Mouse (Mus musculus): Measurements from ENCODE around the gene Ugdh. TPM values are rescaled to one million over a fixed set of nuclear protein-coding genes. Genes with fewer than 3 reads are reported as not detected.

Ugdh gene
- total and polyA plus RNA-seq, 3 experiments: 9.5 to 31.3 TPM; not detected in 1

DNA sequence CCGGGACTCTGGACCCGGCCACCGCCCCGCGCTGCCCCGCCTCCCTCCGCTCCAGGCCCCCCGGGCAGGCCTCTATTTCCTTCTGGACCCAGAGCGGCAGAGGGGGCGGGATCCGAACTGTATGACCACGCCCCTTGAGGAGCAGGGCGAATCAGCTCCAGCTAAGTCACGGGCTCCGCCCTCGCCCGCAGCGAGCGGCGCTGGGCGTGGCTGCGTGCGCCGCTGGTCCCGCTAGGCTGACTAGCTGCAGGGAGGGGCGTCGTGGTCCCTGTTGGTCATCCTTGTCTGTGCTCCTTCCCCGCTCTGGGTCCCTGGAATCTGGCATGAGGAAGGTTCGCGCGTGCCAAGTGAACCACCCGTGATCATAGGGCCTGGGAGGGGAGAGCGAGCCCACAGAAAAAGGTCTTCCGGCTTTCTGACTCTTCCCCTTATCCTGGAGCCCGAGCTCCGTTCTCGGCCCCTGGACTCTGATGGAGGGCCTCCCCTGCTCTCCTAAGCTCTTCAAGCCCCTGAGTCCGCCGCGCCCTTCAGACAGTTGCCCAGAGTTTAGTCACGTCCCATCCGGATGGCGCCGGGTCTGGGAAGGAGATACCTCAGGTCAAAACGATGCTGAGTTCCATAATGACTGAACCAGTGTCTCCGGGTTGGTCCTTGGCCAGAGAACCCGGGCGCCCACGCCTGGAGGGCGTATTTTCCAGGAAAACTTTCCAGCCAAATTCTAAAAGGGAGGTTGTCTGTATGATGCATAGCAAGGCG, at the start of gene Ugdh (continued):
- TF ChIP-seq SMC3 (IDR thresholded peaks at IDR 0.05; ENCODE audit: low read depth, low read length) (no peak), MXI1 (IDR thresholded peaks at IDR 0.05; ENCODE audit: low read depth, low read length) (peak; percentile 58), EP300 (IDR thresholded peaks at IDR 0.05; ENCODE audit: low read depth in 1 of 2, low read length in 2 of 2) (no peak)

DNA sequence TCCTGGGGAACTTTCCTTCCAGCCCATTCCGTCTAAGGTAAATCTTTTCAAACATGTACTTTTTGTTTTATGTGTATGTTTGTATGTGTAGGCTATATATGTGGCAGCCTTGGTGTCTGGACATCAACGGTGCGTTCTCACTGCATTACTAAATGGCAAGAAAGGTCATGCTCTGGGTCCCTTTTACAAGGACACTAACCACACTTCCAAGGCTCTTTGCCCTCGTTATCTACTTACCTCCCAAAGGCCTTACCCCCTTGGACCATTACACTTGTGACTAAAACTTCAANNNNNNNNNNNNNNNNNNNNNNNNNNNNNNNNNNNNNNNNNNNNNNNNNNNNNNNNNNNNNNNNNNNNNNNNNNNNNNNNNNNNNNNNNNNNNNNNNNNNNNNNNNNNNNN, 47.2 kb upstream of the Ugdh start:
- Histone ChIP-seq H3K27me3 (ENCODE audit: control insufficient read depth in 1 of 2, insufficient read depth in 2 of 2, low read length in 2 of 2) (no peaks in the 10 kb centered on the region), H3K4me1 (ENCODE audit: control insufficient read depth in 1 of 2, insufficient read depth in 2 of 2, low read length in 2 of 2) (peaks cover 6 to 29% of the 10 kb centered on the region in 2 experiments), H3K36me3 (ENCODE audit: control insufficient read depth in 1 of 2, insufficient read depth in 2 of 2, low read length in 2 of 2) (peaks cover 0 to 20% of the 10 kb centered on the region in 2 experiments; a peak in 2 of 4 replicates), H3K79me2 (ENCODE audit: control insufficient read depth, insufficient read depth, low read length, poor library complexity) (no peaks in the 10 kb centered on the region), H3K9me3 (replicated peaks; ENCODE audit: insufficient read depth, low read length) (no peaks in the 10 kb centered on the region), H3K4me3 (ENCODE audit: control insufficient read depth in 1 of 2, insufficient read depth in 1 of 2, low read depth in 2 of 2, low read length in 2 of 2) (no peak overlapping the region), H3K27ac (ENCODE audit: control insufficient read depth, low read depth, low read length) (no peak overlapping the region), H3K9ac (ENCODE audit: control insufficient read depth, low read depth, low read length, poor library complexity, severe bottlenecking) (no peak overlapping the region)
- TF ChIP-seq MAZ (IDR thresholded peaks at IDR 0.05; ENCODE audit: low read depth, low read length) (no peak), USF1 (IDR thresholded peaks at IDR 0.05; ENCODE audit: low read depth, low read length) (no peak), CTCF (IDR thresholded peaks at IDR 0.05 in 2 of 3, conservative IDR thresholded peaks at IDR 0.05 in 1 of 3; ENCODE audit: control insufficient read depth in 1 of 3, insufficient read depth in 1 of 3, low read depth in 2 of 3, low read length in 3 of 3, poor library complexity in 1 of 3, severe bottlenecking in 1 of 3) (no peak), SMC3 (IDR thresholded peaks at IDR 0.05; ENCODE audit: low read depth, low read length) (no peak)
- no peak for DNase-seq (ENCODE audit: low read depth, low spot score)

GRCm38 (mm10) chr5:65480511-65480910, 44.8 kb upstream of the Ugdh start:
- no peaks in the 10 kb centered on the region for H3K27me3 ChIP-seq (ENCODE audit: control insufficient read depth in 1 of 2, insufficient read depth in 2 of 2, low read length in 2 of 2)
- no peaks in the 10 kb centered on the region for H3K79me2 ChIP-seq (ENCODE audit: control insufficient read depth, insufficient read depth, low read length, poor library complexity)
- DNase-seq (ENCODE audit: low read depth, low spot score): peak; percentile 90
- no peaks in the 10 kb centered on the region for H3K9me3 ChIP-seq (replicated peaks; ENCODE audit: insufficient read depth, low read length)
- no peak overlapping the region for H3K4me3 ChIP-seq (ENCODE audit: control insufficient read depth in 1 of 2, insufficient read depth in 1 of 2, low read depth in 2 of 2, low read length in 2 of 2)
- H3K36me3 ChIP-seq (ENCODE audit: control insufficient read depth in 1 of 2, insufficient read depth in 2 of 2, low read length in 2 of 2): peaks cover 0 to 29% of the 10 kb centered on the region in 2 experiments; a peak in 2 of 4 replicates
- peak overlapping the region; percentile 53 for H3K27ac ChIP-seq (ENCODE audit: control insufficient read depth, low read depth, low read length)
- H3K9ac ChIP-seq (ENCODE audit: control insufficient read depth, low read depth, low read length, poor library complexity, severe bottlenecking): no peak overlapping the region
- peaks cover 12 to 35% of the 10 kb centered on the region in 2 experiments for H3K4me1 ChIP-seq (ENCODE audit: control insufficient read depth in 1 of 2, insufficient read depth in 2 of 2, low read length in 2 of 2)
- TF ChIP-seq HCFC1 (IDR thresholded peaks at IDR 0.05; ENCODE audit: low read depth, low read length): 0 out of 2 replicates have a peak, but pooled peaks have one; percentile 38
- TF ChIP-seq RAD21 (IDR thresholded peaks at IDR 0.05; ENCODE audit: low read depth, low read length): no peak
- TF ChIP-seq ZC3H11A (IDR thresholded peaks at IDR 0.05; ENCODE audit: low read depth, low read length): no peak
- TF ChIP-seq MYC (IDR thresholded peaks at IDR 0.05; ENCODE audit: low read depth, low read length): peak; percentile 66; the same call in 1 of the 2 replicates
- TF ChIP-seq POLR2AphosphoS5 (IDR thresholded peaks at IDR 0.05; ENCODE audit: borderline replicate concordance, low read depth, low read length): no peak
- 0 out of 2 replicates have a peak, but pooled peaks have one; percentile 45 for TF ChIP-seq ELF1 (IDR thresholded peaks at IDR 0.05; ENCODE audit: low read depth, low read length)
- peak; percentile 99 for TF ChIP-seq MEF2A (IDR thresholded peaks at IDR 0.05; ENCODE audit: extremely low read depth, insufficient replicate concordance, low read depth, low read length, poor library complexity, severe bottlenecking)
- no peak for TF ChIP-seq CHD2 (IDR thresholded peaks at IDR 0.05; ENCODE audit: low read length)
- TF ChIP-seq CTCF (IDR thresholded peaks at IDR 0.05 in 2 of 3, conservative IDR thresholded peaks at IDR 0.05 in 1 of 3; ENCODE audit: control insufficient read depth in 1 of 3, insufficient read depth in 1 of 3, low read depth in 2 of 3, low read length in 3 of 3, poor library complexity in 1 of 3, severe bottlenecking in 1 of 3): no peak
- no peak for TF ChIP-seq USF2 (IDR thresholded peaks at IDR 0.05; ENCODE audit: borderline replicate concordance in 1 of 2, insufficient read depth in 1 of 2, low read depth in 1 of 2, low read length in 2 of 2)
- TF ChIP-seq MYB (IDR thresholded peaks at IDR 0.05; ENCODE audit: low read depth, low read length): no peak
- peak; percentile 99 for TF ChIP-seq ETS1 (IDR thresholded peaks at IDR 0.05; ENCODE audit: low read depth, low read length)
- TF ChIP-seq ZKSCAN1 (IDR thresholded peaks at IDR 0.05; ENCODE audit: low read depth, low read length): no peak
- TF ChIP-seq UBTF (IDR thresholded peaks at IDR 0.05; ENCODE audit: borderline replicate concordance, insufficient read depth, low read depth, low read length): no peak
- TF ChIP-seq USF1 (IDR thresholded peaks at IDR 0.05; ENCODE audit: low read depth, low read length): no peak
- TF ChIP-seq GABPA (IDR thresholded peaks at IDR 0.05; ENCODE audit: low read depth, low read length): no peak
- no peak for TF ChIP-seq E2F4 (IDR thresholded peaks at IDR 0.05; ENCODE audit: borderline replicate concordance, low read depth, low read length)
- TF ChIP-seq JUND (IDR thresholded peaks at IDR 0.05; ENCODE audit: low read depth, low read length): no peak
- TF ChIP-seq MAZ (IDR thresholded peaks at IDR 0.05; ENCODE audit: low read depth, low read length): no peak
- no peak for TF ChIP-seq NRF1 (IDR thresholded peaks at IDR 0.05; ENCODE audit: insufficient read depth, low read depth, low read length, poor library complexity, severe bottlenecking)
- peak; percentile 93 to 96 for TF ChIP-seq EP300 (IDR thresholded peaks at IDR 0.05; ENCODE audit: low read depth in 1 of 2, low read length in 2 of 2)
- no peak for TF ChIP-seq NELFE (IDR thresholded peaks at IDR 0.05; ENCODE audit: low read depth, low read length)
- no peak for TF ChIP-seq SMC3 (IDR thresholded peaks at IDR 0.05; ENCODE audit: low read depth, low read length)
- TF ChIP-seq SIN3A (IDR thresholded peaks at IDR 0.05; ENCODE audit: low read length): peak; percentile 81
